Mouse (Mus musculus) stomach, postnatal 0 days (tissue): ENCODE data around the gene Sestd1. TPM values are rescaled to one million over a fixed set of nuclear protein-coding genes. Genes with fewer than 3 reads are reported as not detected.

Experiments used
- ATAC-seq: fragments of 200-750 bp; cut with Nextera tagmentation; 2 replicates; pipeline ENCODE4 v1.8.0; 2017; ENCODE audit not compliant: low FRiP score, low TSS enrichment
- DNase-seq: peaks from one replicate; pipeline ENCODE4 v3.0.0-alpha.2; 2016; ENCODE audit warnings: low spot score
- H3K27ac ChIP-seq: fragments of 300-500 bp; sonication (generic); replicated peaks from 2 replicates; pipeline ENCODE4 v1.5.1; 2014; ENCODE audit warnings: mild to moderate bottlenecking, control low read depth
- H3K27me3 ChIP-seq: fragments of 300-500 bp; sonication (generic); 2 replicates; pipeline ENCODE4 v1.6.1; 2014; ENCODE audit warnings: low read length; ENCODE audit not compliant: control insufficient read depth, insufficient read depth
- H3K36me3 ChIP-seq: fragments of 300-500 bp; sonication (generic); 2 replicates; pipeline ENCODE4 v1.6.1; 2014; ENCODE audit warnings: low read length, mixed read lengths; ENCODE audit not compliant: control insufficient read depth, insufficient read depth
- H3K4me1 ChIP-seq: fragments of 300-500 bp; sonication (generic); replicated peaks from 2 replicates; pipeline ENCODE4 v1.6.1; 2014; ENCODE audit warnings: antibody characterized with exemption; ENCODE audit not compliant: control insufficient read depth, insufficient read depth
- H3K4me2 ChIP-seq: fragments of 300-500 bp; sonication (generic); replicated peaks from 2 replicates; pipeline ENCODE4 v1.6.1; 2014; ENCODE audit warnings: low read depth, mild to moderate bottlenecking, control low read depth, moderate library complexity
- H3K4me3 ChIP-seq: fragments of 300-500 bp; sonication (generic); 2 replicates; pipeline ENCODE4 v1.5.1; 2014; ENCODE audit warnings: low read depth, low read length, control low read depth
- H3K9ac ChIP-seq: fragments of 300-500 bp; sonication (generic); 2 replicates; pipeline ENCODE4 v1.6.1; 2014; ENCODE audit warnings: mild to moderate bottlenecking, low read length, control low read depth, mixed read lengths
- H3K9me3 ChIP-seq: fragments of 300-500 bp; sonication (generic); 2 replicates; pipeline ENCODE4 v1.6.1; 2016; ENCODE audit warnings: low read length; ENCODE audit not compliant: control insufficient read depth
- CTCF ChIP-seq: IDR thresholded peaks from 2 replicates; pipeline ENCODE4 v1.5.1; 2016; ENCODE audit warnings: antibody characterized with exemption, low read depth, mild to moderate bottlenecking, moderate library complexity
- EP300 ChIP-seq: optimal IDR thresholded peaks from 2 replicates; pipeline ENCODE3; 2016; ENCODE audit warnings: antibody characterized with exemption
- WGBS: fragments of 180-500 bp; shearing (Covaris S2); extraction: QIAGEN DNeasy Blood & Tissue Kit; methylation state at CpG from one replicate; pipeline ENCODE4 v1.1.7; 2014; 5-methylcytosine and 5-hydroxymethylcytosine counted together
- polyA plus RNA-seq: library from polyadenylated mRNA; unstranded; fragments of >200 nt; fragmentation: Nextera tagmentation; extraction: Ambion mirVana; gene quantifications from 2 replicates; pipeline ENCODE4 v1.2.1, GENCODE M21; 2015

Sestd1 gene
- polyA plus RNA-seq: 7.5 and 7.6 TPM in 2 replicates

GRCm38 (mm10) chr2:77280512-77281409 is at the start of gene Sestd1:
Gene Sestd1 (minus strand): TSS chr2:77280592.
- no peaks in the 10 kb centered on the region for H3K27me3 ChIP-seq
- DNase-seq (peak; percentile 75), ATAC-seq (peak; percentile 88)
- H3K9me3 ChIP-seq: no peaks in the 10 kb centered on the region
- no peak for TF ChIP-seq CTCF
- no peak for TF ChIP-seq EP300
- peak within 1 kb of the TSS; percentile 94 for H3K9ac ChIP-seq
- H3K36me3 ChIP-seq: no peaks in the 10 kb centered on the region
- no peaks in the 10 kb centered on the region for H3K4me1 ChIP-seq
- H3K4me3 ChIP-seq: peak within 1 kb of the TSS; percentile 92
- peak within 1 kb of the TSS; percentile 98 for H3K4me2 ChIP-seq
- 15% methylated on average over 20 of the region's 73 CpGs for WGBS
- peak within 1 kb of the TSS; percentile 81 for H3K27ac ChIP-seq

GRCm38 (mm10) chr2:77327246-77327645 is 46.9 kb upstream of the Sestd1 start:
- no peak for DNase-seq
- TF ChIP-seq CTCF (no peak), EP300 (no peak)
- H3K4me3 ChIP-seq: no peak overlapping the region
- no peak overlapping the region for H3K27ac ChIP-seq
- no peak overlapping the region for H3K9ac ChIP-seq
- no peaks in the 10 kb centered on the region for H3K4me1 ChIP-seq
- ATAC-seq: no peak
- H3K9me3 ChIP-seq: no peaks in the 10 kb centered on the region
- H3K27me3 ChIP-seq: no peaks in the 10 kb centered on the region
- no peaks in the 10 kb centered on the region for H3K36me3 ChIP-seq
- no peak overlapping the region for H3K4me2 ChIP-seq
- WGBS: 80% methylated on average over 3 of the region's 3 CpGs

GRCm38 (mm10) chr2:77323739-77324138 is 43.3 kb upstream of the Sestd1 start:
- DNase-seq (no peak), ATAC-seq (no peak)
- Histone ChIP-seq H3K36me3 (no peaks in the 10 kb centered on the region), H3K4me2 (no peak overlapping the region), H3K4me3 (no peak overlapping the region), H3K4me1 (no peaks in the 10 kb centered on the region), H3K27me3 (no peaks in the 10 kb centered on the region), H3K9ac (no peak overlapping the region), H3K27ac (no peak overlapping the region), H3K9me3 (no peaks in the 10 kb centered on the region)
- no peak for TF ChIP-seq CTCF
- no peak for TF ChIP-seq EP300
- 31% methylated on average over 6 of the region's 6 CpGs for WGBS

GRCm38 (mm10) chr2:77323156-77323555 is 42.8 kb upstream of the Sestd1 start:
- TF ChIP-seq CTCF (no peak), EP300 (no peak)
- H3K9me3 ChIP-seq: no peaks in the 10 kb centered on the region
- ATAC-seq: no peak
- no peak for DNase-seq
- H3K27me3 ChIP-seq: no peaks in the 10 kb centered on the region
- H3K27ac ChIP-seq: no peak overlapping the region
- 54% methylated on average over 9 of the region's 9 CpGs for WGBS
- H3K4me3 ChIP-seq: no peak overlapping the region
- no peaks in the 10 kb centered on the region for H3K4me1 ChIP-seq
- no peak overlapping the region for H3K4me2 ChIP-seq
- no peak overlapping the region for H3K9ac ChIP-seq
- H3K36me3 ChIP-seq: no peaks in the 10 kb centered on the region

- no peak overlapping the region for H3K9ac ChIP-seq
- no peaks in the 10 kb centered on the region for H3K4me1 ChIP-seq
- TF ChIP-seq CTCF: no peak
- TF ChIP-seq EP300: no peak
- no peaks in the 10 kb centered on the region for H3K9me3 ChIP-seq
- WGBS: 92% methylated on average over 5 of the region's 5 CpGs
- no peak overlapping the region for H3K27ac ChIP-seq
- DNase-seq: no peak
- H3K36me3 ChIP-seq: no peaks in the 10 kb centered on the region
- ATAC-seq: no peak
- no peaks in the 10 kb centered on the region for H3K27me3 ChIP-seq
- no peak overlapping the region for H3K4me3 ChIP-seq
- H3K4me2 ChIP-seq: no peak overlapping the region
Observed at GRCm38 (mm10) chr2:77319196-77319595, 38.8 kb upstream of the Sestd1 start.

GRCm38 (mm10) chr2:77316961-77317360 is 36.6 kb upstream of the Sestd1 start:
- DNase-seq: no peak
- Histone ChIP-seq H3K9ac (no peak overlapping the region), H3K4me3 (no peak overlapping the region), H3K4me2 (no peak overlapping the region), H3K9me3 (no peaks in the 10 kb centered on the region), H3K27ac (no peak overlapping the region), H3K36me3 (no peaks in the 10 kb centered on the region), H3K4me1 (no peaks in the 10 kb centered on the region), H3K27me3 (no peaks in the 10 kb centered on the region)
- TF ChIP-seq CTCF (no peak), EP300 (no peak)
- no peak for ATAC-seq
- WGBS: 28% methylated on average over 7 of the region's 7 CpGs
